In genomic region chr15:99317267-99317651, GRCm38 (mm10) we compare ENCODE assay signal across 9 mouse cellular contexts. TPM values are rescaled to one million over a fixed set of nuclear protein-coding genes. Genes with fewer than 3 reads are reported as not detected.
A peak's percentile ranks its signal among the peaks of the same experiment; 100 is the strongest.
DNase-seq lines count a peak whose midpoint lies in the region; ATAC-seq and TF ChIP-seq lines count a peak whose summit lies in the region.
"Had no signal": no experiment of that assay in that cellular context is flagged by ENCODE, and none has a peak within 500 bp of the region (broad histone marks: within the 10 kb centered on the region; RNA-seq: fewer than 3 reads in every experiment).

No protein-coding gene starts in this region.

- H3K4me3 ChIP-seq in neural tube, embryonic 12.5 days = no peak overlapping the region
- H3K4me3 ChIP-seq in hindbrain, embryonic 10.5 days = no peak overlapping the region
- H3K4me3 ChIP-seq in limb, embryonic 13.5 days = no peak overlapping the region
- H3K4me3 ChIP-seq in midbrain, postnatal 0 days (ENCODE audit: low read depth, low read length) = no peak overlapping the region

- peak; percentile 14; the same call in 1 of the 2 replicates for ATAC-seq in neural tube, embryonic 12.5 days (ENCODE audit: low FRiP score, low read depth)
- ATAC-seq in limb, embryonic 13.5 days (ENCODE audit: low FRiP score, low read depth) = no peak
- ATAC-seq in midbrain, postnatal 0 days (ENCODE audit: low FRiP score) = no peak

- WGBS in neural tube, embryonic 12.5 days = 78% methylated on average over 2 of the region's 2 CpGs
- 75% methylated on average over 2 of the region's 2 CpGs for WGBS in hindbrain, embryonic 10.5 days
- 83% methylated on average over 2 of the region's 2 CpGs for WGBS in limb, embryonic 13.5 days
- 81% methylated on average over 2 of the region's 2 CpGs for WGBS in midbrain, postnatal 0 days

- H3K36me3 ChIP-seq in neural tube, embryonic 12.5 days = peaks cover 91% of the 10 kb centered on the region
- H3K36me3 ChIP-seq in hindbrain, embryonic 10.5 days = peaks cover 99% of the 10 kb centered on the region
- peaks cover 98% of the 10 kb centered on the region for H3K36me3 ChIP-seq in limb, embryonic 13.5 days
- peaks cover 81% of the 10 kb centered on the region for H3K36me3 ChIP-seq in midbrain, postnatal 0 days (ENCODE audit: insufficient read depth, low read length)

- no peaks in the 10 kb centered on the region for H3K27me3 ChIP-seq in neural tube, embryonic 12.5 days (replicated peaks)
- H3K27me3 ChIP-seq in hindbrain, embryonic 10.5 days (ENCODE audit: insufficient read depth, poor library complexity, severe bottlenecking) = no peaks in the 10 kb centered on the region
- no peaks in the 10 kb centered on the region for H3K27me3 ChIP-seq in limb, embryonic 13.5 days
- no peaks in the 10 kb centered on the region for H3K27me3 ChIP-seq in midbrain, postnatal 0 days (ENCODE audit: insufficient read depth, low read length)

- H3K9me3 ChIP-seq in neural tube, embryonic 12.5 days = no peaks in the 10 kb centered on the region
- no peaks in the 10 kb centered on the region for H3K9me3 ChIP-seq in hindbrain, embryonic 10.5 days
- H3K9me3 ChIP-seq in limb, embryonic 13.5 days = no peaks in the 10 kb centered on the region
- H3K9me3 ChIP-seq in midbrain, postnatal 0 days (ENCODE audit: low read length) = no peaks in the 10 kb centered on the region

- no peak overlapping the region for H3K4me2 ChIP-seq in neural tube, embryonic 12.5 days (replicated peaks)
- H3K4me2 ChIP-seq in limb, embryonic 13.5 days (replicated peaks) = no peak overlapping the region
- H3K4me2 ChIP-seq in midbrain, postnatal 0 days (ENCODE audit: low read depth, low read length, poor library complexity, severe bottlenecking) = no peak overlapping the region

- H3K4me1 ChIP-seq in neural tube, embryonic 12.5 days = no peaks in the 10 kb centered on the region
- peaks cover 14% of the 10 kb centered on the region for H3K4me1 ChIP-seq in hindbrain, embryonic 10.5 days (replicated peaks)
- H3K4me1 ChIP-seq in limb, embryonic 13.5 days = no peaks in the 10 kb centered on the region
- no peaks in the 10 kb centered on the region for H3K4me1 ChIP-seq in midbrain, postnatal 0 days (ENCODE audit: insufficient read depth, low read length)

- H3K27ac ChIP-seq in neural tube, embryonic 12.5 days = peak overlapping the region; percentile 9; the same call in 1 of the 2 replicates
- H3K27ac ChIP-seq in hindbrain, embryonic 10.5 days = peak overlapping the region; percentile 87; the same call in 1 of the 2 replicates
- H3K27ac ChIP-seq in limb, embryonic 13.5 days = peak overlapping the region; percentile 44; the same call in 1 of the 2 replicates
- H3K27ac ChIP-seq in midbrain, postnatal 0 days (ENCODE audit: low read depth, low read length) = peak overlapping the region; percentile 74

- TF ChIP-seq CTCF in midbrain, postnatal 0 days (IDR thresholded peaks at IDR 0.05) = peak; percentile 26; the same call in 1 of the 2 replicates

- intact Hi-C loops in left cerebral cortex, postnatal 4 days (cut with DNase I) = loop anchor here (5.0 kb wide), 1 partner anchor 55 kb away; the partner anchor contains the start of gene Fmnl3

- no peak for DNase-seq in neural tube, embryonic 10.5 days (ENCODE audit: extremely low spot score, low spot score)
- DNase-seq in hindbrain, embryonic 10.5 days (ENCODE audit: low spot score) = no peak
- no peak for DNase-seq in midbrain, postnatal 0 days (ENCODE audit: low spot score)
- DNase-seq in layer of hippocampus, postnatal 14 days (ENCODE audit: low spot score in 2 of 2) = no peak
- no peak for DNase-seq in left cerebral cortex, postnatal 4 days
- DNase-seq in testis, postnatal 10 days (ENCODE audit: low spot score) = no peak

- H3K9ac ChIP-seq in neural tube, embryonic 12.5 days = no peak overlapping the region
- H3K9ac ChIP-seq in limb, embryonic 13.5 days = peak overlapping the region; percentile 19
- no peak overlapping the region for H3K9ac ChIP-seq in midbrain, postnatal 0 days (replicated peaks; ENCODE audit: low read length, poor library complexity, severe bottlenecking)

RNA-seq across cellular contexts. Expression of gene Fam186b, which starts 21.6 kb away (rescaled TPM):
- 0.51 and 0.56 TPM in 2 replicates for polyA plus RNA-seq in neural tube, embryonic 12.5 days (2016; fragmentation: Nextera tagmentation; extraction: Ambion mirVana)
- polyA plus RNA-seq in hindbrain, embryonic 10.5 days (2016; fragmentation: Nextera tagmentation; extraction: Ambion mirVana) = 0.20 and 0.27 TPM in 2 replicates
- polyA plus RNA-seq in limb, embryonic 13.5 days (2015; fragmentation: Nextera tagmentation; extraction: Ambion mirVana) = 0.15 and 0.36 TPM in 2 replicates
- total RNA-seq in midbrain, postnatal 0 days (2014; rRNA removed) = 0.38 and 2.3 TPM in 2 replicates
- 1.4 and 1.6 TPM in 2 replicates for polyA plus RNA-seq in midbrain, postnatal 0 days (2015; fragmentation: Nextera tagmentation; extraction: Ambion mirVana)
- total RNA-seq in layer of hippocampus, postnatal 14 days (2021) = 1 to 10 TPM; 1.5 to 1.7 TPM
- 1 to 10 TPM in 1 of 2 experiments, under 1 TPM in 1; 0.64 to 1.3 TPM for total RNA-seq in left cerebral cortex, postnatal 4 days (2021)
- total RNA-seq: MEL had no signal

RNA-seq across cellular contexts. Expression of gene Prpf40b, which starts 22.4 kb away (rescaled TPM):
- polyA plus RNA-seq in neural tube, embryonic 12.5 days (2016; fragmentation: Nextera tagmentation; extraction: Ambion mirVana) = 77.0 and 80.6 TPM in 2 replicates
- 61.1 and 63.3 TPM in 2 replicates for polyA plus RNA-seq in hindbrain, embryonic 10.5 days (2016; fragmentation: Nextera tagmentation; extraction: Ambion mirVana)
- 77.6 and 80.3 TPM in 2 replicates for polyA plus RNA-seq in limb, embryonic 13.5 days (2015; fragmentation: Nextera tagmentation; extraction: Ambion mirVana)
- total RNA-seq in midbrain, postnatal 0 days (2014; rRNA removed) = 95.5 and 97.9 TPM in 2 replicates
- polyA plus RNA-seq in midbrain, postnatal 0 days (2015; fragmentation: Nextera tagmentation; extraction: Ambion mirVana) = 99.6 and 107 TPM in 2 replicates
- total RNA-seq in layer of hippocampus, postnatal 14 days (2021) = 100 to 1,000 TPM in 1 of 2 experiments, 10 to 100 TPM in 1; 92.8 to 103 TPM
- 100 to 1,000 TPM; 125 to 132 TPM for total RNA-seq in left cerebral cortex, postnatal 4 days (2021)

RNA-seq across cellular contexts. Expression of gene Fmnl3, which starts 53.0 kb away (rescaled TPM):
- polyA plus RNA-seq in neural tube, embryonic 12.5 days (2016; fragmentation: Nextera tagmentation; extraction: Ambion mirVana) = 15.1 and 16.1 TPM in 2 replicates
- polyA plus RNA-seq in hindbrain, embryonic 10.5 days (2016; fragmentation: Nextera tagmentation; extraction: Ambion mirVana) = 10.7 and 14.6 TPM in 2 replicates
- polyA plus RNA-seq in limb, embryonic 13.5 days (2015; fragmentation: Nextera tagmentation; extraction: Ambion mirVana) = 29.5 and 30.9 TPM in 2 replicates
- total RNA-seq in midbrain, postnatal 0 days (2014; rRNA removed) = 13.5 and 15.5 TPM in 2 replicates
- polyA plus RNA-seq in midbrain, postnatal 0 days (2015; fragmentation: Nextera tagmentation; extraction: Ambion mirVana) = 8.5 and 9.8 TPM in 2 replicates
- total RNA-seq in layer of hippocampus, postnatal 14 days (2021) = 10 to 100 TPM; 12.6 to 13.8 TPM
- 10 to 100 TPM; 23.2 to 24.0 TPM for total RNA-seq in left cerebral cortex, postnatal 4 days (2021)

Comparison
In these comparisons a context has a peak if more than half of its experiments do, and no peak if none do; other contexts are left out.
1. H3K27ac ChIP-seq: peak in every context shown above with its lines; median percentile 87 in hindbrain, embryonic 10.5 days; 74 in midbrain, postnatal 0 days; 44 in limb, embryonic 13.5 days; 9 in neural tube, embryonic 12.5 days.